Mouse (Mus musculus): ENCODE measurements around the gene Fam32a.

GRCm38 (mm10) chr8:72218781-72219540, 569 bp upstream of the Fam32a start:
- no peak for TF ChIP-seq CTCF (IDR thresholded peaks at IDR 0.05; ENCODE audit: borderline replicate concordance, insufficient read depth, low read length)
- no peak for TF ChIP-seq POLR2A (IDR thresholded peaks at IDR 0.05; ENCODE audit: low read depth, low read length)
